Mouse (Mus musculus) frontal cortex, postnatal 10 days (tissue): ENCODE results near the gene Acsm4.

Source experiments
- DNase-seq, 2 experiments: peaks; one replicate each; pipeline ENCODE4 v3.0.0; 2022; ENCODE audit warnings: low spot score in 2 of 2, mixed read lengths in 1 of 2

Acsm4 gene

GRCm38 (mm10) chr7:119762166-119762697 is 72.4 kb downstream of the Acsm4 start:
- DNase-seq, result no peak
